In the genomic region with DNA sequence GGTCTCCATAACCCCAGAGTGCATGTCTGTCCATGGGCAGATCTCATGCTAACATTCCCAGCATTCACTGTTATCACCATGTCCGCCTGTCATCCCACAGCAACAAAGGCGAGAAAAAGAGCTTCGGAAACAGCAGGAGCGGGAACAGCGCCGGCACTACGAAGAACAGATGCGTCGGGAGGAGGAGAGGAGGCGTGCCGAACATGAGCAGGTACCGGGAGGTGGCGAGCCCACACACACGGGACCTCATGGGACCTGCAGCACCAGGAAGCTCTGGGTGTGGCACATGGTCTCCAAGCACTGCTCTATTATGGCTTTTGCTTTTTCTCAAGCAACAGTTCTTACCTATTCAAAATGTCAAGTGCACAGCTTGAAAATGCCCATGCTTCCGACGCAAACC, we compare ENCODE assay signal across 27 mouse cellular contexts.
"Had no signal": no experiment of that assay in that cellular context is flagged by ENCODE, and none has a peak within 500 bp of the region (broad histone marks: within the 10 kb centered on the region; RNA-seq: fewer than 3 reads in every experiment).

No protein-coding gene starts in this region.

- DNase-seq: gastrocnemius, adult 2 months; gastrocnemius, postnatal 10 days; gastrocnemius, postnatal 25 days; heart, adult 2 months; heart, postnatal 4 days; kidney, adult 18-20 months; kidney, adult 8-10 months; kidney, postnatal 10 days; kidney, postnatal 25 days; kidney, postnatal 4 days; layer of hippocampus, postnatal 36 days; left cerebral cortex, postnatal 4 days; liver, embryonic 13.5 days had no signal

- H3K27ac ChIP-seq: gastrocnemius, adult 2 months; heart, adult 2 months; heart, embryonic 13.5 days; heart, embryonic 15.5 days; hindbrain, embryonic 10.5 days; hindbrain, embryonic 12.5 days; hindbrain, embryonic 14.5 days; intestine, embryonic 15.5 days; layer of hippocampus, adult 2 months; limb, embryonic 13.5 days; limb, embryonic 15.5 days; liver, embryonic 13.5 days; liver, embryonic 15.5 days had no signal

- H3K36me3 ChIP-seq: limb, embryonic 13.5 days; limb, embryonic 15.5 days; liver, embryonic 13.5 days; liver, embryonic 15.5 days had no signal

- H3K27me3 ChIP-seq: heart, embryonic 13.5 days; heart, embryonic 15.5 days; hindbrain, embryonic 12.5 days; intestine, embryonic 15.5 days; limb, embryonic 13.5 days; limb, embryonic 15.5 days; liver, embryonic 13.5 days; liver, embryonic 15.5 days had no signal

- ATAC-seq: hindbrain, embryonic 16.5 days; inflammation-experienced regulatory T-cells, adult 6 months; intestine, embryonic 15.5 days; intestine, postnatal 0 days had no signal

- H3K4me3 ChIP-seq: gastrocnemius, adult 2 months; heart, adult 2 months; heart, embryonic 13.5 days; heart, embryonic 15.5 days; hindbrain, embryonic 10.5 days; hindbrain, embryonic 12.5 days; intestine, embryonic 15.5 days; layer of hippocampus, adult 2 months; limb, embryonic 13.5 days; limb, embryonic 15.5 days; liver, embryonic 13.5 days; liver, embryonic 15.5 days had no signal

- H3K9me3 ChIP-seq: heart, embryonic 13.5 days; heart, embryonic 15.5 days; hindbrain, embryonic 10.5 days; hindbrain, embryonic 12.5 days; intestine, embryonic 15.5 days; limb, embryonic 13.5 days; limb, embryonic 15.5 days; liver, embryonic 13.5 days; liver, embryonic 15.5 days had no signal

- H3K4me1 ChIP-seq: hindbrain, embryonic 10.5 days; hindbrain, embryonic 12.5 days; intestine, embryonic 15.5 days; limb, embryonic 15.5 days; liver, embryonic 13.5 days; liver, embryonic 15.5 days had no signal

- H3K9ac ChIP-seq: heart, embryonic 13.5 days; heart, embryonic 15.5 days; hindbrain, embryonic 12.5 days; hindbrain, embryonic 14.5 days; intestine, embryonic 15.5 days; limb, embryonic 13.5 days; limb, embryonic 15.5 days; liver, embryonic 13.5 days; liver, embryonic 15.5 days had no signal

- H3K4me2 ChIP-seq: heart, embryonic 11.5 days; heart, embryonic 13.5 days; heart, embryonic 15.5 days; hindbrain, embryonic 12.5 days; hindbrain, embryonic 14.5 days; intestine, embryonic 15.5 days; limb, embryonic 13.5 days; limb, embryonic 15.5 days; liver, embryonic 13.5 days; liver, embryonic 15.5 days had no signal
